Mouse (Mus musculus) cerebellum, postnatal 14 days (tissue): ENCODE measurements around the gene Lama5.
"Not testable (repeated sequence)": the region's sequence is repeated elsewhere in the genome, so short reads cannot be mapped to it uniquely, and the experiment has no call there.

ENCODE experiments used
- DNase-seq, 2 experiments: peaks; one replicate each; pipeline ENCODE4 v3.0.0; 2021; ENCODE audit warnings: mixed read lengths in 2 of 2

Gene Lama5

GRCm38 (mm10) chr2:180225762-180226378 lies at the start of gene Lama5:
TSS of gene Lama5 (minus strand) at chr2:180225859.
- DNase-seq, result peak; percentile 37 to 56

DNA sequence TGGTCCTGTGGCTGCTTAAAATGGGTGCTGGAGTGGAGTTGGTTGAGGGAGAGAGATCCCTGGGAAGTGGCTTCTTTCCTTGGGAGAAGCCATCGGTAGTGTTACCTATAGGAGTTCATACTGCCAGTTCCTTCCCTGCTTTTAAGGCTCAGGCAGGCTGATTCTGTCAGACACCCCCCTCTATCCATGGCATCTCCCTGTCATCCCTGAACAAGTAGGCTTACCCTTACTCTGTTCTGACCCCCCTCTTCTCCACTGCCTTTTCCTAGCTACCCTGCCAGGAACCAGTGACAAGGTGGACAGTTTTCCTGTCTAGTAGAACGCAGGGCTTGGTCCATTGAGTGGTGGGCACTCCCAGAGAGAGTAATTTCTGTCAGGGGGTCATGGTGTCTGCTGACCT lies 48.9 kb upstream of the Lama5 start:
- no peak for DNase-seq

GRCm38 (mm10) chr2:180273394-180274244 lies 48.0 kb upstream of the Lama5 start, which contains the start of gene Cables2:
TSS of gene Cables2 (minus strand) at chr2:180273496.
- peak; percentile 94 to 95 for DNase-seq

DNA sequence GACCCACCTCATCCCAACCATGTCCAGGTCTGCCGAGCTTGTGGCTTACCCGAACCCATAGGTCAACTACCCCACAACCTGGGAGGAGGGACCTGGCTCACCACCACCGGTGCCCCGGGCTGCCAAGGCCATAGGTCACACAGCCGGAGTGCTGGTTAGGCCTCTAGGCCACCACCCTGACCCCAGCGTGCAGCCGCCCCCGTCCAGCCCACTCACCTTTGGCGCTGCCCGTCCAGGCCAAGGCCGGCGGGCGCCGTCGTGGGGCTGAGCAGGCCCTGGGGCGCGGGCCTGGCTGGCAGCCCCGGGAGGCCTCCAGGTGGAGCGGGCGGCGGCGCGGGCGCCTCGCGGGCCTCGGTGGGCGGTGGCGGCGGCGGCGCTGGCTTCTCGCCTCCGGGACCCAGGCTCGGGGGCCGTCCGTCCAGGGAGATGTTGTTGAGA lies 47.2 kb upstream of the Lama5 start:
- DNase-seq, result peak in 1 of 2 experiments; percentile 61

- peak in 1 of 2 experiments; percentile 33 for DNase-seq
These were observed 46.2 kb upstream of the Lama5 start for GRCm38 (mm10) chr2:180271804-180272395.

DNA sequence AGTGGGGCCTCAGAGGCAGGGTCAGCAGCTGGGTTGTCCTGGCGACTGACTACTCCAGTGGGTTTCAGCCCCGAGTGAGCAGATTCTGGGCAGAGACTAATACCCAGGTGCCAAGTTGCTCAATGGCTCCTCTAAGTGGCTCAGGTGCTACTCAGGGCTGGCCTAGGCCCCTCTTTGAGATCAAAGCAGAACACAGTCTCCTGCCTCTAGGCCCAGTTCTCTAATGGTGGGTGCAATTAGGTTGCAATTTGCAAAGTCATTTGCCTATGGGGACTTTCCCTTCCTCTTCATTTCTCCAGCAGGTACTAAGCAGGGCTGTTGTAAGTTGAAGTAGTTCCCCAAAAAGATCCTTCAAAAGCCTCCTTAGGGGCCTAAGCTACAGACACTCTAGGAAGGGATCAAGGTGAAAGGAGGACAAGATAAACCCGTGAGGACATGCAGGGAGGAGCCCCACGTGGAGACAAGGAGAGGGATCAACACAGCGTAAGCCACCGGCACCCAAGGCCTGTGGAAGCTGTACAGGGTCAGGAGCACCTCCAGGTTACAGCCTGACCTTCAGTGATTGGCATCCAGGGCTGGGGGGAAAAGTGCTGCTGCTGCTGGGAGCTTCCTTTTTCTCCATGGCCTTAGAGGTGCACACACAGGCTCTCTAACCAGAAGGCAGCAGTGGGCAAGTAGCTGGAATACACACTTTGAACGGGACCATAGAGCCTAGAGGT lies 45.0 kb upstream of the Lama5 start:
- DNase-seq, result no peak

DNA sequence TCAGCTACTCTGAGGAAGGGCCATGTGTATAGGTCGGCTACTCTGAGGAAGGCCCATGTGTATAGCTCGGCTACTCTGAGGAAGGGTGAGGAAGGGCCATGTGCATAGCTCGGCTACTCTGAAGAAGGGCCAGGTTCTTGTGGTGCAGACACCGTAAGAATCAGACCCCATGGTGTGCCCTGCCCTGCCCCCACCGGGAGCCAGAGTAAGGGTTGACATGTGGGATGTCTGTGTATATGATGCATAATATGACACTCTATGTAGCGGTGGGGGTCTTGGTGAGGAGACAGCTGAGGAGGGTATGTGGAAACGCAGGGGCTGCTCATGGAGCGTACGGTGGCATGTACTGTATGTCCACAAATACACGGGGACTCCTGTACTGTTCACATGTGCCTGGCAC lies 43.7 kb upstream of the Lama5 start:
- DNase-seq, result no peak

DNA sequence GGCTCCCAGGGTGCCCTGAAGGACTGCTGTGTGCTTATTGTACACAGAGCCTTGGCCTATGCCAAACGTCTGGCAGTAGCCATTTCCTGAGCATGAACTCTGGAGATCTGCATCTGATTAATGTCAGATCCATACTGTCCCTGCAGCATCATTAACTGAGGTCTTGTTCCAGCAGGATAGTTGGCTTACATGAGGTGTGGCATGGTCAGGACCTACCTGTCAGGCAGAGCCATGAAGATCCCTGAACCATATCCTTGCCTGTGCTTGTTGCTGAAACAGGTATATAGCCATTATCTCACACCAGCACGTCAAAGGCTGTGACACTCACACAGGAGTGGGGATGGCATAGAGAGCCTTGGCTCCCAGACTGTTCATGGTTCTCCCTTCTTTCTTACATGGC lies 42.3 kb upstream of the Lama5 start:
- no peak for DNase-seq

DNA sequence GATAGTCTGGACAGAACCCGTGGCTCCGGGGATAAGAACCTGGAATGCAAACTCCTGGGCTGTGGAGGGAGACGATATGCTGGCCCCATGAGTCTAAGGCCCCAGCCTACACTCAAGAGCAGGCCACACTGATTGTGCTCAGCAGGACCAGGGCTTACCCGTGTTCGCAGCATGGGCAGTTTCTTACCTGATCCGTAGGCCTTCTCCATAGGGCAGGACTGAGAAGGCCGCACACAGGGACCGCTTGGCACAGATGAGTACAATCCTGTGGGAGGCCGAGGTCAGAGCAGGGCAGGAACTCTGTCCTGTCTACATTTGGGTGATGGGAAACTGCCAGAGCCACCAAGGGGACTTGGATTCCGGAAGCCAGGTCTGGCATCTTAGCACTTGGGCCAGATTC lies 37.2 kb upstream of the Lama5 start:
- DNase-seq, result no peak

GRCm38 (mm10) chr2:180262441-180262840 lies 36.8 kb upstream of the Lama5 start:
- no peak for DNase-seq

DNA sequence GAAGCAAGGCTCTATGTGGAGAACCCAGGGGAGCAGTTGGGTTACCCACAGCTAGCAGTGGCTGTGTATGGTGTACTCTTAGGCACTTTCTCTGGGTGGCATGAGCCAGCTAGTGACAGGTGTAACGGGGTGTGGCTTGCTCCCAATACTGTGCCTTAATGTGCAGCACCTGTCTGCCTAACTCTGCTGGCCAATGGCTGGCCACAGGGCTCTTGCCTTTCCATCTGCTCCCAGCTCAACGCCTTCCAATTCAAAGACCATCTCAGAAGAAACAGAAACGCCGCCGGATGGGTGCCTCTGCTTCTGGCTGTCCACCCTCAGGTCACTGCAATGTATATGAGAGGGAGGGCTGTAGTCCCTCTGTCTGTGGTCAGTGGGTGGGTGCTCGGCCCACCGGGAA lies 36.2 kb upstream of the Lama5 start:
- peak in 1 of 2 experiments; percentile 24 for DNase-seq

DNA sequence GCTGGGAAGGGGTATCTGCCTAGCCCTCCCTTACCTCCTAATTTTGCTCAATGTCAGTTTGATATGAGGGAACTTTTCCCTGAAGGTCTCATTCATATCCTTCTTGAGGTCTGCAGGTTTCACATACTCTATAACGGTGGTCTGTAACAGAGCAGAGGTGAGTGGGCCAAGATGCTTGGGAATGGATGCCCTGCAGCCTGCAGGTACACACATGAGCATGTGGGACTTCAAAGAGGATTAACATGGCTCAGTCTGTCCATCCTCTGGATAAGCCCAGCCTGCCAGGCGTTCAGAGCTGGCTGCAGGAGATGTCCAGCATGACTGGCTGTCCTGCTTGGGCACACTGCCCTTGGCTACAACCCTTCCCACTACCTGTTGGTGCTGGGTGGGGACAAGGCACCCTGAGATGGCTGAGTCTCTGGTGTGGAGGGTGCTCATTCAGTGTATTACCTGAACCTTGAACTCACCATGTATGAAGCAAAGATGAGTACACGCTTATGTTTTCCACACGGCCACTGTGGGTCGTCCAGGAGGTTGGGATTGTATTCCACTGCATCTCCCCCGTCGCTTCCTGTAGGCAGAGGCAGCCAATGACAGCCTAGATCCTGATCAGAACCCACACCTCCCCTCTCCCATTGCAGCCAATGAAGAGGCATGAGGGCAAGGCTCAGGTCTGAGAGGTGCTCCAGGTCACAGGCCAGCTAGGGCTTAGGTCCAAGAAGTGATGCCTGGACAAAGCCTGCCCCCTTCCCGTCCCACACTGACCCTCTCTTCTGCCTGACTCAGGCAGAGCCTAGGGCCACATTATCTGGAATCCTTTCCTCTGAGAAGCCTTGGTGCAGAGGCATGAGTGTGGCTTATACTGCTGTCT lies 35.2 kb upstream of the Lama5 start:
- no peak for DNase-seq

GRCm38 (mm10) chr2:180259826-180260609 lies 34.4 kb upstream of the Lama5 start:
- not testable (repeated sequence) for DNase-seq

- DNase-seq, result not testable (repeated sequence)
These were observed 33.4 kb upstream of the Lama5 start for GRCm38 (mm10) chr2:180258951-180259484.

DNA sequence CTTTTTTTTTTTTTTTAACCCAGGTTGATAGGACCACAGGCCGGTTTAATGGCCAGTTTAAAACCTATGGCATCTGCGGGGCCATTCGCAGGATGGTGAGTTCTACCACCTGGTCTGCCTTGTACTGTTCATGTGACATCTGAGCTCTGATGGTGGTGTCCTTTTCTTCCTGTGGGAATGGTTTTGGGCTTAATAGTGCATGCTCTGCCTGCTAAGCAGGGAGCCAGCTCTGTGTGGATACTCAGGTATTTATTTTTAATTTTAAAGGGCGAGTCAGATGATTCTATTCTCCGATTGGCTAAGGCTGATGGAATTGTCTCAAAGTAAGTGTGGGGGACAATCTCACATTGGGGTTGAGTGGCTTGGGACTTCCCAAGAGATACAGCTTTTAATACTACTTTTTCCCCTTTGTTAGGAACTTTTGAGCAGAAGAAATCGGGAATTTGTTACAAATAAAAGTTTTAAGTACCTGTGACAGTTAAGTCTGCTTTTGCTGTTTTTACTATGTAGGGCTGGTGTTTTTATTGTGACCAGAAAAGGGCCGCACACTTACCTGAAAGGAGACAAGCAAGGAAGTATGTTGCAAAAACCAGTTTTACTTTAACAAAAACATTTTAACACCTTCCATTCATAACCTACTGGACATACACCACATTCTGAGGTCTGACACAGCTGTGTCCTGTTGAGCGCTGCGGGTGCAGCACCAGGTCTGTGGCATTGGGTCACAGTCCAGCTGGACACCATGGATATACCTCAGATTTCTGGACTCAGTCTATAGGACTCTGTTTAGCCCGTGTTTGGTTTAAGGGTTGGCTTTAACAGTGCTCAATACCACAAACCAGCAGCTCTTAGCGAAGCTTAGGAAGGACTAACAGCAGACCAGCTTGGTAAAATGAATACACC lies 32.6 kb upstream of the Lama5 start:
- no peak for DNase-seq

DNA sequence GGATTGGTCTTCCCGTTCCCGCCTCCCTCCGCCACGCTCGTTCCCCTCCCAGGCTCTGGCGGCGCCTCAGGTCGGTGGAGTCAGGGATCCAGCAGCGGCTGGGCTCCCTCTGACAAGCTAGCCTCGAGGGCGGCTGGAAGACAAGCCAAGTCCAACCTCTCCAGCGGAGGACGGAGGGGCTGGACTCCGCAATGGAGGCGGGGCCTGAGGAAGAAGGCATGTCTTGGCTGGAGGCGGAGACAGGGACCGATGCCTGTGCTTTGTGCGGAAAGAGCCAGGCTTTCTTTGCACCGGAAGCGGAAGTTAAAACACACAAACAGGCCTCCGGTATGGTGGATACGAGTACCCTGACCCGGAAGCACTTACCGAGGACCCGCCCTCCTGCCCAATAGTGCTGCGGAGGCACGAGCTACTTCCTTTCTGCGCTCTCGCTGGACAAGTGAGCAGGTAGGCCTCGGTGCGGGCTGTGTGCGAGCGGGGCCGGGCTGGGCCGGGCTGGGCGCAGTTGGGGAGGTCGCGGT lies 31.4 kb upstream of the Lama5 start, which contains the start of gene Rps21:
Rps21 (plus strand) TSS at position 377 of the 521 bp plus-strand sequence.
- DNase-seq, result peak; percentile 98 to 99

- DNase-seq, result peak in 1 of 2 experiments; percentile 25
These were observed 30.8 kb upstream of the Lama5 start for GRCm38 (mm10) chr2:180256296-180257000.

GRCm38 (mm10) chr2:180255701-180256100 lies 30.0 kb upstream of the Lama5 start:
- no peak for DNase-seq
